Mouse (Mus musculus): ENCODE results near the gene Abl1. TPM values are rescaled to one million over a fixed set of nuclear protein-coding genes. Genes with fewer than 3 reads are reported as not detected.

The Abl1 gene
- polyA plus RNA-seq, 1 experiment: 61.7 TPM

DNA sequence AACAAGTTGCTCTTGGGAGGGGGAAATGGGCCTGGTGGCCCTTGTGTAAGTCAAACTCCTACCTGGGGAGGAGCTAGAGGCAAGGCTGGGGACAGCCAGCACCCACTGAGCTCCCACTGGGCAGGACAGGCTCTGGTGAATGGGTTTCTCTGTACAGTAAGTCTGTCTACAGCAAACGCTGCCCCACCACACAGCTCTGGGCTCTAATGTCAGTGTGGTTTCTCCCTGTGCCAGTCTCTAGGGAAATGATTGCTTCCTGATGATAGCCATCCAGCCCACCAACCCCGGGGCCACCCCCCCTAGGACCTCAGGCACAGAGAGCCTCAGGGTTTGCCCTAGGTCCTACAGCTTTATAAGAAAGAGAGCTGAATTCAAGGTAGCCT, 121.2 kb downstream of the Abl1 start:
- WGBS: 20% methylated on average over 2 of the region's 2 CpGs
- TF ChIP-seq POLR2A (IDR thresholded peaks at IDR 0.05; ENCODE audit: borderline replicate concordance, extremely low read depth, low read depth, low read length): no peak
- TF ChIP-seq CTCF (IDR thresholded peaks at IDR 0.05; ENCODE audit: insufficient read depth, low read length): no peak

GRCm38 (mm10) chr2:31810444-31810843, 122.3 kb downstream of the Abl1 start, which contains the start of gene Qrfp:
Qrfp (minus strand) TSS chr2:31810580.
- DNase-seq: no peak
- no peaks in the 10 kb centered on the region for H3K4me1 ChIP-seq (ENCODE audit: control insufficient read depth, insufficient read depth, low read length)
- no peak for TF ChIP-seq POLR2A (IDR thresholded peaks at IDR 0.05; ENCODE audit: borderline replicate concordance, extremely low read depth, low read depth, low read length)
- WGBS: 33% methylated on average over 12 of the region's 12 CpGs
- no peak within 1 kb of the TSS for H3K4me3 ChIP-seq (replicated peaks; ENCODE audit: extremely low read depth, low read depth, low read length)

More for the DNA sequence above, 121.2 kb downstream of the Abl1 start:
- no peaks in the 10 kb centered on the region for H3K4me1 ChIP-seq (ENCODE audit: control insufficient read depth, insufficient read depth, low read length)
- no peak for DNase-seq
- H3K4me3 ChIP-seq (replicated peaks; ENCODE audit: extremely low read depth, low read depth, low read length): no peak overlapping the region

GRCm38 (mm10) chr2:31811086-31811958, 123.1 kb downstream of the Abl1 start:
- no peak overlapping the region for H3K4me3 ChIP-seq (replicated peaks; ENCODE audit: extremely low read depth, low read depth, low read length)
- no peaks in the 10 kb centered on the region for H3K4me1 ChIP-seq (ENCODE audit: control insufficient read depth, insufficient read depth, low read length)
- DNase-seq: no peak
- no peak for TF ChIP-seq CTCF (IDR thresholded peaks at IDR 0.05; ENCODE audit: insufficient read depth, low read length)
- TF ChIP-seq POLR2A (IDR thresholded peaks at IDR 0.05; ENCODE audit: borderline replicate concordance, extremely low read depth, low read depth, low read length): no peak
- WGBS: 72% methylated on average over 14 of the region's 14 CpGs

DNA sequence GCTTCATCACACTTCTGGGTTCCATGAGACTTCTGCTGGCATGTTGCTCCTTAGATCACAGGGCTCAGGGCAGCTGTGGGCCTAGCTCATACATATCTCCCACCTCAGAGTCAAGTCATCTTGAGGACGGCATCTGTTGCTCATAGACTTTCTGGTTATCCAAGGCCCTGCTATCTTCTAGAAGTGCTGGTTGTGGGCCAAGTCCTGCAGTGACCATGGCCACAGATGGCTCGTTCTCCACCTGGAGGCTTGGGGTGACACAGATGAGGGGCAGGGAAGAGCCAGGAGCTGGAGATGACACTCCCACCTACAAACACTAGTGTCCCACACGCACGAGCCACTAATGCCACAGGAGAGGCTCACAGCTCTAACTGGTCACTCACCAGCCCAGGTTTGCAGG, 125.5 kb downstream of the Abl1 start:
- Histone ChIP-seq H3K4me1 (ENCODE audit: control insufficient read depth, insufficient read depth, low read length) (no peaks in the 10 kb centered on the region), H3K4me3 (replicated peaks; ENCODE audit: extremely low read depth, low read depth, low read length) (no peak overlapping the region)
- DNase-seq: no peak
- TF ChIP-seq CTCF (IDR thresholded peaks at IDR 0.05; ENCODE audit: insufficient read depth, low read length): no peak
- TF ChIP-seq POLR2A (IDR thresholded peaks at IDR 0.05; ENCODE audit: borderline replicate concordance, extremely low read depth, low read depth, low read length): no peak
- 90% methylated on average over 4 of the region's 4 CpGs for WGBS

- no peak for DNase-seq
These were observed 126.5 kb downstream of the Abl1 start for GRCm38 (mm10) chr2:31814699-31815098.

DNA sequence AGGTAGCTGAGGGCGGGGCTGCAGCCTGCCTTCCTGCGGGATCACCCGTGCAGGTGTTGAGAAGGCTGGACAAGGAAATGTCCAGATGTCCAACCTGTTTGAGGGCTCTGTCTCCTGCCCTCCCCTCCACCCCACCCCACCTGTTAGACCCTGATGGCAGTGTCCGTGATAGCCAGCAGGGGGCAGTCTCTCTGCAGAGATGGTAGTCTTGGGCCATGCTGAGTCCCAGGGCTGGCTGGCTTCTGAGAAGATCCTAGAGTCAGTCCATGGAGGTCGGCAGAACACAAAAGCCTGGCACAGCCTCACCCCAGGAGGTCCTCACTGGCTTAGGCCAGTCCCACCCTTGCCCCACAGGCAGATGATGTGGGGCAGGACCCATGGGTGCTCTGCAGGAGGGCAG, 127.2 kb downstream of the Abl1 start:
- Histone ChIP-seq H3K4me3 (replicated peaks; ENCODE audit: extremely low read depth, low read depth, low read length) (no peak overlapping the region), H3K4me1 (ENCODE audit: control insufficient read depth, insufficient read depth, low read length) (no peaks in the 10 kb centered on the region)
- TF ChIP-seq POLR2A (IDR thresholded peaks at IDR 0.05; ENCODE audit: borderline replicate concordance, extremely low read depth, low read depth, low read length) (no peak), CTCF (IDR thresholded peaks at IDR 0.05; ENCODE audit: insufficient read depth, low read length) (peak; percentile 56)
- WGBS: 12% methylated on average over 5 of the region's 5 CpGs
- peak; percentile 35 for DNase-seq

More at GRCm38 (mm10) chr2:31814699-31815098, 126.5 kb downstream of the Abl1 start:
- Histone ChIP-seq H3K4me3 (replicated peaks; ENCODE audit: extremely low read depth, low read depth, low read length) (no peak overlapping the region), H3K4me1 (ENCODE audit: control insufficient read depth, insufficient read depth, low read length) (no peaks in the 10 kb centered on the region)
- TF ChIP-seq POLR2A (IDR thresholded peaks at IDR 0.05; ENCODE audit: borderline replicate concordance, extremely low read depth, low read depth, low read length): no peak
- TF ChIP-seq CTCF (IDR thresholded peaks at IDR 0.05; ENCODE audit: insufficient read depth, low read length): no peak
- 52% methylated on average over 7 of the region's 7 CpGs for WGBS

DNA sequence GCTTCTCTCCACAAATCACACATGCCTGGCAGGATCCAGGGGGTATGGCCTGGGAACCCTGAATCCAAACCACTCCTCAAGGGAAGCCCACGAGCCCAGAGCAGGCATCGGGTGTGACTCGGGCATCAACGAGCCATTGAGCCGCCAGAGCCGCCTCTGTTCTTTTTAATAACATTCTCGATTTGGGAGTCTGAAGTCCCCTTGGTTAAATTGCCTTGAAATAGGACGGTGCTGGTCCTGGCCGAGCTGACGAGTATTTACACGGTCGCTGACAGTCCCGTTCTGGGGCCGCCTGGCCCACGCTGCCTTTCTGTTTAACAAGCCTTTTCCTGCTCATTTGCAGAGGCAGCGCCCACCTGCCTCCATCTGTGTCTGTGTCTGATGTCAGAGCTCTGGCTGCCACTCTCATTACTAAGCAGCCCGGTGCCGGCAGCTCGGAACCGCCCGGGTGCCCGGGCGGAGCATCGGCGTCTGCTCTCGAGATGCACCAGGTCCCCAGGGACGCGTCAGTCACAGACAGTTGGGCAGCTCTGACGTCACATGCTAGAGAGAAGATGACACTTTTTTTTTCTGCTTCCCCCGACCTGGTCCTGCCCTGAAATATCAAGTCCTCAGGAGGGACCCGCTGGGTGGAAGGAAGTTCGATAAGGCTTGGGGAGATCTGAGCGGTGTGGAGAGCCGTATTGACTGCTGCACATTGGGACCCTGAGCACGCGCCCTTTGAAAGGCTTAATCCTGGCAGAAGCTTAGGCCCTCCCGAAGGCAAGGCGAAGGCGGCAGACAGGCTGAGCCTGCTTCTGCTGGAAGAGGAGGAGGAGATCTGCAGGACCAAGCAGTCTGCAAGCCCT, 134.6 kb downstream of the Abl1 start:
- no peak for TF ChIP-seq CTCF (IDR thresholded peaks at IDR 0.05; ENCODE audit: insufficient read depth, low read length)
- WGBS: 19% methylated on average over 39 of the region's 39 CpGs
- peaks cover 7% of the 10 kb centered on the region for H3K4me1 ChIP-seq (ENCODE audit: control insufficient read depth, insufficient read depth, low read length)
- DNase-seq: no peak
- no peak overlapping the region for H3K4me3 ChIP-seq (replicated peaks; ENCODE audit: extremely low read depth, low read depth, low read length)

GRCm38 (mm10) chr2:31823933-31824730, 136.0 kb downstream of the Abl1 start:
- WGBS: 85% methylated on average over 11 of the region's 15 CpGs
- H3K4me3 ChIP-seq (replicated peaks; ENCODE audit: extremely low read depth, low read depth, low read length): no peak overlapping the region
- H3K4me1 ChIP-seq (ENCODE audit: control insufficient read depth, insufficient read depth, low read length): peaks cover 7% of the 10 kb centered on the region
- peak; percentile 57 for TF ChIP-seq CTCF (IDR thresholded peaks at IDR 0.05; ENCODE audit: insufficient read depth, low read length)
- TF ChIP-seq POLR2A (IDR thresholded peaks at IDR 0.05; ENCODE audit: borderline replicate concordance, extremely low read depth, low read depth, low read length): no peak
- no peak for DNase-seq

- WGBS: 41% methylated on average over 16 of the region's 16 CpGs
- DNase-seq: no peak
- H3K4me1 ChIP-seq (ENCODE audit: control insufficient read depth, insufficient read depth, low read length): peaks cover 7% of the 10 kb centered on the region
- TF ChIP-seq CTCF (IDR thresholded peaks at IDR 0.05; ENCODE audit: insufficient read depth, low read length): no peak
- no peak overlapping the region for H3K4me3 ChIP-seq (replicated peaks; ENCODE audit: extremely low read depth, low read depth, low read length)
These were observed 137.3 kb downstream of the Abl1 start for GRCm38 (mm10) chr2:31825469-31825911.
